Mouse (Mus musculus): ENCODE measurements around the gene Tspear.

- TF ChIP-seq TCF3 (IDR thresholded peaks at IDR 0.05; ENCODE audit: insufficient read length, low read depth) (no peak), TCF12 (IDR thresholded peaks at IDR 0.05; ENCODE audit: insufficient read depth, poor library complexity, severe bottlenecking) (no peak), POLR2A (IDR thresholded peaks at IDR 0.05; ENCODE audit: insufficient read length, low read depth) (no peak)
Measured at GRCm38 (mm10) chr10:77709831-77710230, 23.5 kb downstream of the Tspear start.

Measured in myocyte (in vitro differentiated cells).